Mouse (Mus musculus): Measurements from ENCODE around the gene Glp2r. TPM values are rescaled to one million over a fixed set of nuclear protein-coding genes. Genes with fewer than 3 reads are reported as not detected.

Gene Glp2r
- total RNA-seq, 2 experiments from 2014 or later: 0.07 TPM; not detected in 1

- ATAC-seq (ENCODE audit: poor library complexity, severe bottlenecking): no peak
These were observed 130.7 kb downstream of the Glp2r start for GRCm38 (mm10) chr11:67640299-67640698.

- no peak for ATAC-seq (ENCODE audit: poor library complexity, severe bottlenecking)
These were observed 132.6 kb downstream of the Glp2r start for GRCm38 (mm10) chr11:67638401-67638800.

GRCm38 (mm10) chr11:67636905-67637586 lies 133.9 kb downstream of the Glp2r start:
- ATAC-seq (ENCODE audit: poor library complexity, severe bottlenecking): no peak

GRCm38 (mm10) chr11:67636201-67636600 lies 134.8 kb downstream of the Glp2r start:
- ATAC-seq (ENCODE audit: poor library complexity, severe bottlenecking): no peak

- no peak for ATAC-seq (ENCODE audit: poor library complexity, severe bottlenecking)
These were observed 137.2 kb downstream of the Glp2r start for GRCm38 (mm10) chr11:67633620-67634229.

- no peak for ATAC-seq (ENCODE audit: poor library complexity, severe bottlenecking)
These were observed 138.0 kb downstream of the Glp2r start for GRCm38 (mm10) chr11:67632906-67633305.

- ATAC-seq (ENCODE audit: poor library complexity, severe bottlenecking): no peak
These were observed 142.4 kb downstream of the Glp2r start for GRCm38 (mm10) chr11:67628522-67628921.

GRCm38 (mm10) chr11:67627179-67627578 lies 143.8 kb downstream of the Glp2r start:
- no peak for ATAC-seq (ENCODE audit: poor library complexity, severe bottlenecking)

GRCm38 (mm10) chr11:67622340-67622739 lies 148.6 kb downstream of the Glp2r start:
- ATAC-seq (ENCODE audit: poor library complexity, severe bottlenecking): no peak

GRCm38 (mm10) chr11:67616557-67617239 lies 154.3 kb downstream of the Glp2r start:
- ATAC-seq (ENCODE audit: poor library complexity, severe bottlenecking): no peak

- no peak for ATAC-seq (ENCODE audit: poor library complexity, severe bottlenecking)
These were observed 158.7 kb downstream of the Glp2r start for GRCm38 (mm10) chr11:67612158-67612839.

Other genes starting within 250 kb of the Glp2r start
- gene Rcvrn, start 75.8 kb downstream of the Glp2r start, total RNA-seq (2015): 0.21 TPM in 1 of 2 replicates, not detected in the other
- gene Rcvrn, start 75.8 kb downstream of the Glp2r start, total RNA-seq (2017): not detected in 2 replicates
- gene Gsg1l2, start 3.5 kb upstream of the Glp2r start, total RNA-seq (2015): not detected in 2 replicates
- gene Gsg1l2, start 3.5 kb upstream of the Glp2r start, total RNA-seq (2017): not detected in 2 replicates
- not detected in 2 replicates for gene Dhrs7c, start 27.0 kb upstream of the Glp2r start, total RNA-seq (2015)
- gene Dhrs7c, start 27.0 kb upstream of the Glp2r start, total RNA-seq (2017): not detected in 2 replicates
- gene Usp43, start 151.0 kb upstream of the Glp2r start, total RNA-seq (2015): not detected in 2 replicates
- gene Usp43, start 151.0 kb upstream of the Glp2r start, total RNA-seq (2017): not detected in 2 replicates
- not detected in 2 replicates for gene Cfap52, start 194.5 kb upstream of the Glp2r start, total RNA-seq (2015)
- gene Cfap52, start 194.5 kb upstream of the Glp2r start, total RNA-seq (2017): not detected in 2 replicates
- gene Stx8, start 195.0 kb upstream of the Glp2r start, total RNA-seq (2015): 46.9 and 58.9 TPM in 2 replicates
- gene Stx8, start 195.0 kb upstream of the Glp2r start, total RNA-seq (2017): 21.5 and 23.3 TPM in 2 replicates